Mouse (Mus musculus) heart, embryonic 11.5 days (tissue): ENCODE measurements around the gene Tmem239. TPM values are rescaled to one million over a fixed set of nuclear protein-coding genes. Genes with fewer than 3 reads are reported as not detected.

Source experiments
- ATAC-seq: fragments of 200-750 bp; cut with Nextera tagmentation; replicated peaks from 2 replicates; pipeline ENCODE4 v1.8.0; 2017; ENCODE audit warnings: moderate library complexity; ENCODE audit not compliant: insufficient number of reproducible peaks, low FRiP score, low TSS enrichment
- H3K27ac ChIP-seq: fragments of 300-500 bp; sonication (generic); 2 replicates; pipeline ENCODE4 v1.5.1; 2014; ENCODE audit warnings: mild to moderate bottlenecking, low read depth, low read length
- H3K27me3 ChIP-seq: fragments of 300-500 bp; sonication (generic); 2 replicates; pipeline ENCODE4 v1.6.1; 2014; ENCODE audit warnings: mild to moderate bottlenecking, low read length, mixed read lengths; ENCODE audit not compliant: control insufficient read depth, insufficient read depth
- H3K36me3 ChIP-seq: fragments of 300-500 bp; sonication (generic); 2 replicates; pipeline ENCODE4 v1.6.1; 2014; ENCODE audit warnings: mild to moderate bottlenecking, low read length, moderate library complexity, mixed read lengths; ENCODE audit not compliant: control insufficient read depth, insufficient read depth
- H3K4me1 ChIP-seq: fragments of 300-500 bp; sonication (generic); 2 replicates; pipeline ENCODE4 v1.6.1; 2014; ENCODE audit warnings: low read length; ENCODE audit not compliant: control insufficient read depth, insufficient read depth
- H3K4me2 ChIP-seq: fragments of 300-500 bp; sonication (generic); 2 replicates; pipeline ENCODE4 v1.6.1; 2014; ENCODE audit warnings: mild to moderate bottlenecking, moderate library complexity
- H3K4me3 ChIP-seq: fragments of 300-500 bp; sonication (generic); 2 replicates; pipeline ENCODE4 v1.5.1; 2014; ENCODE audit warnings: low read depth, low read length
- H3K9ac ChIP-seq: fragments of 300-500 bp; sonication (generic); 2 replicates; pipeline ENCODE4 v1.6.1; 2014; ENCODE audit warnings: mild to moderate bottlenecking, low read depth, low read length, moderate library complexity
- H3K9me3 ChIP-seq: fragments of 300-500 bp; sonication (generic); replicated peaks from 2 replicates; pipeline ENCODE4 v1.6.1; 2016; ENCODE audit warnings: low read length; ENCODE audit not compliant: control insufficient read depth
- WGBS: fragments of 180-500 bp; shearing (Covaris S2); extraction: QIAGEN DNeasy Blood & Tissue Kit; methylation state at CpG from one replicate; pipeline ENCODE4 v1.1.7; 2014; ENCODE audit not compliant: insufficient replicate concordance; 5-methylcytosine and 5-hydroxymethylcytosine counted together
- polyA plus RNA-seq: library from polyadenylated mRNA; unstranded; fragments of >200 nt; fragmentation: Nextera tagmentation; extraction: Ambion mirVana; gene quantifications from 2 replicates; pipeline ENCODE4 v1.2.1, GENCODE M21; 2014

Gene Tmem239
- polyA plus RNA-seq, 1 experiment from 2014 or later: not detected

GRCm38 (mm10) chr2:130398091-130398490 lies 8.2 kb upstream of the Tmem239 start:
- no peak overlapping the region for H3K27ac ChIP-seq
- H3K4me2 ChIP-seq: peak overlapping the region; percentile 91
- H3K36me3 ChIP-seq: no peaks in the 10 kb centered on the region; the same call in 1 of the 2 replicates
- no peak for ATAC-seq
- H3K4me1 ChIP-seq: peaks cover 6% of the 10 kb centered on the region; the same call in 1 of the 2 replicates
- peak overlapping the region; percentile 77; the same call in 1 of the 2 replicates for H3K9ac ChIP-seq
- peaks cover 7% of the 10 kb centered on the region; the same call in 1 of the 2 replicates for H3K27me3 ChIP-seq
- 9% methylated on average over 14 of the region's 14 CpGs for WGBS
- no peaks in the 10 kb centered on the region for H3K9me3 ChIP-seq
- peak overlapping the region; percentile 58 for H3K4me3 ChIP-seq

DNA sequence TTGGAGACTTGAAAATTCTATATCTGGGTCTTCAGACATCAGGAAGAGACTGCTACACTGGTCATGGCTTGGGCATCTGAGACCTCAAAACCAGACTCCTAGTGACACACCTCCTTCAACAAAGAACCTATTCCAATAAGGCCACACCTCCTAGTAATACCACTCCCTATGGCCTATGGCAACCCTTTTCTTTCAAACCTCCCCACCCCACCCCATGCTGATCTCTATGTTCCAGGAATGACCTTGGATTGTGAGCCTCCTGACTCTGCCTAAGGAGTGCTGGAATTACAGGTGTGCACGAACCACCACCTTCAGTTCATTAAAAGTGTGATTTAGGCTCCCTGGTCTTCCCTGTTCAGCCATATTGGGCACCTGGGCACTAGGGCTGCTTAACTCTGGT lies 6.2 kb upstream of the Tmem239 start:
- no peak for ATAC-seq
- 85% methylated on average over 1 of the region's 1 CpGs for WGBS
- H3K36me3 ChIP-seq: no peaks in the 10 kb centered on the region
- H3K4me2 ChIP-seq: no peak overlapping the region
- H3K27ac ChIP-seq: no peak overlapping the region
- no peak overlapping the region for H3K4me3 ChIP-seq
- H3K27me3 ChIP-seq: peaks cover 7% of the 10 kb centered on the region; the same call in 1 of the 2 replicates
- H3K4me1 ChIP-seq: peaks cover 6% of the 10 kb centered on the region; the same call in 1 of the 2 replicates
- H3K9me3 ChIP-seq: no peaks in the 10 kb centered on the region
- H3K9ac ChIP-seq: no peak overlapping the region

DNA sequence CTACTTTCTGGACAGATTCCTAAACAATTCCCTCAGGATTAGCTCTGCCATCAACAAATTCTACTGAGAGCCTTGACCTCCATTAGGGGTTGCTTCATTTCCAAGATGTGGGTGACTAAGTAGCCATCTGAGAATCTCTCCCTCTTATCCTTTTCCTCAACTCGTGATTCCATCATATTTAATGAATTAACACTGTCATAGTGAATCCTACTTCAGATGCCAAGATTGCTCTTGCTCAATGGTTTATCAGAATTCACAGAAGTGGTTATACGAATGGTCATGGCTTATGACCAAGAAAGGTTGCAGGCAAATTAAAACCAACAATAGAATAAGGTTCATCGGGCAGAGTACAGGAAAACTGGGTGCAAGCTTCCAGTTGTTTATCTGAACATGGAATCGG lies 4.4 kb upstream of the Tmem239 start:
- Histone ChIP-seq H3K27me3 (peaks cover 10% of the 10 kb centered on the region), H3K4me2 (no peak overlapping the region), H3K9me3 (no peaks in the 10 kb centered on the region), H3K27ac (no peak overlapping the region), H3K9ac (no peak overlapping the region), H3K4me1 (peaks cover 6% of the 10 kb centered on the region; the same call in 1 of the 2 replicates), H3K4me3 (no peak overlapping the region), H3K36me3 (no peaks in the 10 kb centered on the region)
- ATAC-seq: no peak
- WGBS: 74% methylated on average over 4 of the region's 4 CpGs

- H3K36me3 ChIP-seq: no peaks in the 10 kb centered on the region
- no peak within 1 kb of the TSS for H3K4me2 ChIP-seq
- peaks cover 3% of the 10 kb centered on the region; the same call in 1 of the 2 replicates for H3K27me3 ChIP-seq
- H3K4me3 ChIP-seq: no peak within 1 kb of the TSS
- ATAC-seq: no peak
- no peak within 1 kb of the TSS for H3K27ac ChIP-seq
- H3K4me1 ChIP-seq: no peaks in the 10 kb centered on the region
- H3K9me3 ChIP-seq: no peaks in the 10 kb centered on the region
- WGBS: 75% methylated on average over 1 of the region's 1 CpGs
- H3K9ac ChIP-seq: no peak within 1 kb of the TSS
These were observed 1.3 kb upstream of the Tmem239 start, which contains the start of the genes Gm28372 and 1700020A23Rik for GRCm38 (mm10) chr2:130404939-130405338. Gene Gm28372 (plus strand): TSS chr2:130405239. Gene 1700020A23Rik (plus strand): TSS chr2:130405259.

GRCm38 (mm10) chr2:130408194-130408593 lies 1.9 kb downstream of the Tmem239 start:
- no peak for ATAC-seq
- H3K4me1 ChIP-seq: no peaks in the 10 kb centered on the region
- no peak overlapping the region for H3K4me3 ChIP-seq
- H3K27ac ChIP-seq: no peak overlapping the region
- WGBS: 16% methylated on average over 6 of the region's 6 CpGs
- H3K36me3 ChIP-seq: no peaks in the 10 kb centered on the region
- H3K9ac ChIP-seq: no peak overlapping the region
- peaks cover 3% of the 10 kb centered on the region; the same call in 1 of the 2 replicates for H3K27me3 ChIP-seq
- no peak overlapping the region for H3K4me2 ChIP-seq
- H3K9me3 ChIP-seq: no peaks in the 10 kb centered on the region

DNA sequence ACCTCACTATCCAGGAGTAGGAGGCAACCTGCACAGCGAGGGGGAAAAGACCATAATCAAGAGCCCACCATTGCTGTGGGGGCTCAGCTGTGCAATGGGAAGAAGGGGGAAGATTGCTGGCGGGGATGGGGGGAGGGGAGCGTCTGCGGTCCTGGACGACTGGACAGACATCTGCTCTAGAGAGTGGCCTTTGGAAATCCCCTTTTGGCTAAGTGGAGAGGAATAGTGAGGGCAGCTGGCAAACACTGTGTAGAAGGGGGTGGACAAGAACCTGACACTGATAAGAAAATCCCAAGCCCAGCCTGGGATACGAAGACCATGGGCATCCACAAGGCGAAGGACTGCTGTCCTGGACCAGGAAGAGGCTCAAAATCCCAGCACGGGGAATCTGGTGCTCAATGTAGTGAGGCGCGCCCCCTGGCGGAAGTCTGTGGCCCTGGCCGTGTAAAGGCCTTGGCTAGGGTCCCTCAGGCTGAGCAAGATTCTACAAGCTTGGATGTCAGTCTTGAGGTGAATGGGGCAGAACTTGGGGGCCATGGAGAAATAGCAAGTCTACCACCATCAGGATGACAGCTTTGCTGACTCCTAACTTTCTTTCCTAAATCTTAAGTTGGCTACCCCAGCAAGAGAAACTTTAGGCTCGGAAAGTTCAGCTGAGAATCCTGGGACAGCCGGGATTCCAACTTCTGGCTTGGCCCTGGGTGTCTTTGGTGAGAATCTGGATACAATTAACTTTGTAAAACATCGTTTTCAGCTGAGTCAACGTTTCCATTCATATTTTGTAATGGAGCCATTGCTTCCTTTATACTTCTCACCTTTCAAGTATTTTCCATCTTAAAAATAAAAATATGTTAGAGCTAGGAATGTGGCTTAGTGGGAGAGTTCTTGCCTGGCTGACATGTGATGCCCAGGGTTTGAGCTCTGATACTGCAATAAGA lies 5.5 kb downstream of the Tmem239 start:
- no peaks in the 10 kb centered on the region for H3K4me1 ChIP-seq
- H3K36me3 ChIP-seq: no peaks in the 10 kb centered on the region
- peaks cover under 1% of the 10 kb centered on the region; the same call in 1 of the 2 replicates for H3K27me3 ChIP-seq
- no peaks in the 10 kb centered on the region for H3K9me3 ChIP-seq
- H3K4me3 ChIP-seq: no peak overlapping the region
- WGBS: 32% methylated on average over 16 of the region's 16 CpGs
- no peak overlapping the region for H3K4me2 ChIP-seq
- H3K27ac ChIP-seq: no peak overlapping the region
- peak; percentile 46; the same call in 1 of the 2 replicates for ATAC-seq
- no peak overlapping the region for H3K9ac ChIP-seq

GRCm38 (mm10) chr2:130412775-130413174 lies 6.5 kb downstream of the Tmem239 start:
- H3K27me3 ChIP-seq: no peaks in the 10 kb centered on the region
- no peaks in the 10 kb centered on the region for H3K4me1 ChIP-seq
- H3K9me3 ChIP-seq: no peaks in the 10 kb centered on the region
- H3K4me2 ChIP-seq: no peak overlapping the region
- H3K9ac ChIP-seq: no peak overlapping the region
- no peak for ATAC-seq
- no peaks in the 10 kb centered on the region for H3K36me3 ChIP-seq
- no peak overlapping the region for H3K27ac ChIP-seq
- 64% methylated on average over 3 of the region's 3 CpGs for WGBS
- H3K4me3 ChIP-seq: no peak overlapping the region

- no peaks in the 10 kb centered on the region for H3K36me3 ChIP-seq
- H3K9me3 ChIP-seq: no peaks in the 10 kb centered on the region
- ATAC-seq: no peak
- H3K9ac ChIP-seq: no peak overlapping the region
- H3K4me1 ChIP-seq: no peaks in the 10 kb centered on the region
- 69% methylated on average over 6 of the region's 6 CpGs for WGBS
- H3K4me3 ChIP-seq: no peak overlapping the region
- no peak overlapping the region for H3K4me2 ChIP-seq
- no peaks in the 10 kb centered on the region for H3K27me3 ChIP-seq
- no peak overlapping the region for H3K27ac ChIP-seq
These were observed 8.0 kb downstream of the Tmem239 start for GRCm38 (mm10) chr2:130414094-130414856.
